Mouse (Mus musculus) cortical plate, adult 2 months (tissue): ENCODE measurements at regions not wholly inside any gene's neighbourhood (a gene's known extent, or its start where the extent isn't known, plus 50 kb on each side); places are given as distances from the start of the nearest gene placed in this dataset.
A peak's percentile ranks its signal among the peaks of the same experiment; 100 is the strongest.

Experiments used
- CTCF ChIP-seq: fragments of 200-500 bp; IDR thresholded peaks from 2 replicates; pipeline ENCODE4 v1.5.1; 2011; ENCODE audit warnings: mild to moderate bottlenecking, control low read depth, low read length; ENCODE audit not compliant: insufficient read depth; ENCODE audit errors: extremely low read depth
- POLR2A ChIP-seq: fragments of 200-500 bp; IDR thresholded peaks from 2 replicates; pipeline ENCODE4 v1.6.1; 2011; ENCODE audit warnings: mild to moderate bottlenecking, low read length, control low read depth; ENCODE audit not compliant: insufficient read depth; ENCODE audit errors: extremely low read depth

GRCm38 (mm10) chr6:49716520-49716919 lies 106.0 kb upstream of the Npy start:
- TF ChIP-seq POLR2A (no peak), CTCF (peak; percentile 9; the same call in 1 of the 2 replicates)
